Mouse (Mus musculus): ENCODE data around the gene Exosc6.
A peak's percentile ranks its signal among the peaks of the same experiment; 100 is the strongest.
"Not testable (repeated sequence)": the region's sequence is repeated elsewhere in the genome, so short reads cannot be mapped to it uniquely, and the experiment has no call there.

Gene Exosc6

GRCm38 (mm10) chr8:111056158-111056663, at the start of gene Exosc6:
TSS of gene Exosc6 (plus strand) at chr8:111056339.
- peak; percentile 93 to 97 for DNase-seq (ENCODE audit: inconsistent age in 2 of 2, low spot score in 1 of 2)

- not testable (repeated sequence) for DNase-seq (ENCODE audit: inconsistent age in 2 of 2, low spot score in 1 of 2)
Measured at GRCm38 (mm10) chr8:111010230-111010991, 45.7 kb upstream of the Exosc6 start.

DNA sequence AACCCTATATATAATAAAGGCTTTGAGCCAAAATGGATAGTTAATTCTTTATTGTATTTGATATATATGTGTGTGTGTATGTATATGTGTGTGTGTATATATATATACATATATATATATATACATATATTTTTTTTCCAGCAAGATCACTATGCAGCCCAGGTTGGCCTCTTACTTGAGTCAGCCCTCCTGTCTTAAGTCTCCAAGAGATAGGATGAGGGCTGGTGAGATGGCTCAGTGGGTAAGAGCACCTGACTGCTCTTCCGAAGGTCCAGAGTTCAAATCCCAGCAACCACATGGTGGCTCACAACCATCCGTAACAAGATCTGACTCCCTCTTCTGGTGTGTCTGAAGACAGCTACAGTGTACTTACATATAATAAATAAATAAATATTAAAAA, 29.5 kb upstream of the Exosc6 start:
- not testable (repeated sequence) for DNase-seq (ENCODE audit: inconsistent age in 2 of 2, low spot score in 1 of 2)

DNA sequence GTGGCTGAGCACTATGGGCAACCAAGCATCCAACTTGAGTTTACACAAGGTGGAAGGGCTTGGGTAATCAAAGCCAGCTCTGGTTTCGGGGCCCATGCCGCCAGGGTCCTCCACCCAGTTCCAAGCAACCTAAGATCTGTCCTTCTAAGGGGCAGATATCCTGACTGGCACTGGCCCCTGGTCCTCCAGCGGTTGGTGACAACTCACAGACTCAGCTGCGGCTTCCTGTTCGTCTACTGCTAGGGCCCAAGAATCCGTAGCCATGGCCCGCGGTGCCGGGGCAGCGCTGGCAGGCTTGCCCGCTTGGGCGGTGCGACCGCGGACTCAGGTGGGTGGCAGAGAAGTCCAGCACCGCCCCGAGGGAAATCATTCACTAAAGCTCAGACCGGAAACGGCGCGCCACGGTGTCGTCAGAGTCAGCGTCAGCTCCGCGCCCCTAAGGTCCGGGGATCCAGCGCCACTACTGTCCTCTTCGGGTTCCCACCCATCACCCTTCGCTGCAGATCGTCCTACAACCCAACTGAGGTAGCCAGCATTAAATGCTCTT, 28.7 kb upstream of the Exosc6 start:
- DNase-seq (ENCODE audit: inconsistent age in 2 of 2, low spot score in 1 of 2) = peak; percentile 92 to 97

DNA sequence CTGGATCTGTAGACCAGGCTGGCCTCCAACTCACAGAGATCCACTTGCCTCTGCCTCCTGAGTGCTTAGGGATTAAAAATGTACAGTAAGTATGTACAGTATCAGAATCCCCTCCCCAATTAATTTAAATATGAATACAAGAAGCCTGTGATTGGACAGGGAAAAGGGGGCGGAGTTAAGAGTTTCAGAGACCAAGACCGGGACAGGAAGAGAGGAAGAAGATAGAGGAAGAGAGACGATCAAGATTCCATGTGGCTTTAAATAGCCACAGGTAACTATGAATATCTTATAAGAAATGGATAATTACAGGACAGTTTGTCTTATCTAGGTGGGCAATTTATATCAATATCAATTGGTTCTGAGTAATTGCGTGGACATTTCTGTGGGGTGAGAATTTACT, 26.6 kb upstream of the Exosc6 start:
- no peak for DNase-seq (ENCODE audit: inconsistent age in 2 of 2, low spot score in 1 of 2)

GRCm38 (mm10) chr8:111030045-111030444, 26.1 kb upstream of the Exosc6 start:
- no peak for DNase-seq (ENCODE audit: inconsistent age in 2 of 2, low spot score in 1 of 2)

GRCm38 (mm10) chr8:111031572-111031971, 24.6 kb upstream of the Exosc6 start, which contains the start of gene Ddx19b:
TSS of gene Ddx19b (minus strand) at chr8:111031751.
- no peak for DNase-seq (ENCODE audit: inconsistent age in 2 of 2, low spot score in 1 of 2)

DNA sequence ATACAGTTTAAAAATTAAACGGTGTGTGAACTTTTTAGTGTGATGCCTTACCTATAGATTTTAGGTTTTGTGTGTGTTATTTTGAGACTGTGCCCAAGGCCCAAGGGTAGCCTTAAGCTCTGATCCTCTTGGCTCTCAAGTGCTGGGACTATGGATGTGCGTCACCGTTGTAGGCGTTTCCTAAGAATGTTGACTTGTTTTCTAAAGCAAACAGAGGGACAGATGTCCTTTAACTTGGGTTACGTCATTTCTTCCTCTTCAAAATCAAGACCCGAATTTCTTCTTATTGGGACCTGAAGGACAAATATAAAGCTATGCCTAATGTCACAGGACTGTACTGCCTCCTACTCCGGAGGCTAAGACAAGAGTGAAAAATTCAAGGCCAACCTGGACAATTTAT, 23.2 kb upstream of the Exosc6 start, which contains the start of gene Aars:
Gene Aars, plus strand, starts transcription at position 229 of the 400 bp plus-strand sequence.
- DNase-seq (ENCODE audit: inconsistent age in 2 of 2, low spot score in 1 of 2) = peak in 1 of 2 experiments; percentile 40

GRCm38 (mm10) chr8:111033482-111034215, 22.5 kb upstream of the Exosc6 start:
- peak; percentile 98 to 100 for DNase-seq (ENCODE audit: inconsistent age in 2 of 2, low spot score in 1 of 2)

GRCm38 (mm10) chr8:111034276-111034675, 21.9 kb upstream of the Exosc6 start:
- DNase-seq (ENCODE audit: inconsistent age in 2 of 2, low spot score in 1 of 2) = peak in 1 of 2 experiments; percentile 41

DNA sequence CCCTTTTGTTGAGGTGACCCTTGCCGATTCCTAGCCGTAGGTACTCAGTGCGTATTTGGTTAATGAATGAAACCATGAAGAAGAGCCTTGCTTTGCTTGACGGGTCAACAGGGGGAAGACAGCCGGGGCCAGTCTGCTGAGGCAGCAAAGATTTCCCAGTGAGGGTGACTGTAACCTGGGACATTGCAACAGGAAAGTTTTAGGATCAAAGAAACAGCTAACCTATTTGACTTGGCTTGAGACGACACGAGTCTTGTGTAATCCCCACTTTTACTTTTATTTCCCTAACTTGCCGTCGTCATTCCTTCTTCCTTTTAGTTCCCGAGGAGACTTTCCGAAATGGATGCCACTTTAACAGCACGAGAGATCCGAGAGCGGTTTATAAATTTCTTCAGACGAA, 19.5 kb upstream of the Exosc6 start:
- no peak for DNase-seq (ENCODE audit: inconsistent age in 2 of 2, low spot score in 1 of 2)

- DNase-seq (ENCODE audit: inconsistent age in 2 of 2, low spot score in 1 of 2) = no peak
Measured at GRCm38 (mm10) chr8:111042546-111042945, 13.6 kb upstream of the Exosc6 start.

- DNase-seq (ENCODE audit: inconsistent age in 2 of 2, low spot score in 1 of 2) = peak; percentile 59 to 77
Measured at GRCm38 (mm10) chr8:111044003-111044734, 12.0 kb upstream of the Exosc6 start.

DNA sequence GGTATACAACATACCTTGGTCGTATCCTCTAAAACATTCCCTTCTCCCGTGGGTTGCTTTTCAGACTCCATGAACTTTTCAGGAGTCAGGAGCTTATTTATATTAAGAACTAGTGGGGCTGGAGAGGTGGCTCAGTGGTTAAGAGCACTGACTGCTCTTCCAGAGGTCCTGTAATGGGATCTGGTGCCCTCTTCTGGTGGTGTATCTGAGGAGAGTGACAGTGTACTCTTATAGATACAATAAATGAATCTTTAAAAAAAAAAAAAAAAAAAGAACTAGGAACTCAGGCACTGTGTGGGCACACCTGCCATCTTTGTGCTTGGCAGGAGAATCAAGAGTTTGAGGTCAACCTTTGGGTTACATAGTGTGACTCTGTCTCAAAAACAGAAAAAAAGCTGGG, 7.4 kb upstream of the Exosc6 start:
- DNase-seq (ENCODE audit: inconsistent age in 2 of 2, low spot score in 1 of 2) = no peak

- DNase-seq (ENCODE audit: inconsistent age in 2 of 2, low spot score in 1 of 2) = no peak
Measured at GRCm38 (mm10) chr8:111049106-111049505, 7.0 kb upstream of the Exosc6 start.

- no peak for DNase-seq (ENCODE audit: inconsistent age in 2 of 2, low spot score in 1 of 2)
Measured at GRCm38 (mm10) chr8:111053827-111054518, 2.2 kb upstream of the Exosc6 start.

- peak; percentile 37 to 52 for DNase-seq (ENCODE audit: inconsistent age in 2 of 2, low spot score in 1 of 2)
Measured at GRCm38 (mm10) chr8:111055031-111055634, 1.0 kb upstream of the Exosc6 start.

GRCm38 (mm10) chr8:111055661-111056060, 478 bp upstream of the Exosc6 start:
- DNase-seq (ENCODE audit: inconsistent age in 2 of 2, low spot score in 1 of 2) = no peak

- peak; percentile 66 to 88 for DNase-seq (ENCODE audit: inconsistent age in 2 of 2, low spot score in 1 of 2)
Measured at GRCm38 (mm10) chr8:111056691-111057293, 653 bp downstream of the Exosc6 start.

Data from adrenal gland, adult (tissue).